Mouse (Mus musculus): ENCODE results near the gene Foxp1.

- TF ChIP-seq POLR2A (IDR thresholded peaks at IDR 0.05; ENCODE audit: low read depth, low read length): no peak
- TF ChIP-seq CTCF (IDR thresholded peaks at IDR 0.05; ENCODE audit: extremely low read depth, insufficient read depth, insufficient read length, insufficient replicate concordance): no peak
These were observed 248.3 kb downstream of the Foxp1 start for GRCm38 (mm10) chr6:99274222-99274621.
